Mouse (Mus musculus) right cerebral cortex, postnatal 14 days (tissue): ENCODE measurements around the gene S100a6.
A peak's percentile ranks its signal among the peaks of the same experiment; 100 is the strongest.

Source experiments
- DNase-seq: peaks from one replicate; pipeline ENCODE4 v3.0.0; 2022

Gene S100a6

GRCm38 (mm10) chr3:90629298-90629697 lies 16.6 kb downstream of the S100a6 start:
- DNase-seq: no peak

GRCm38 (mm10) chr3:90631984-90632383 lies 19.3 kb downstream of the S100a6 start:
- DNase-seq: no peak

- DNase-seq: no peak
These were observed 26.0 kb downstream of the S100a6 start for GRCm38 (mm10) chr3:90638511-90639275.

- DNase-seq: no peak
These were observed 27.0 kb downstream of the S100a6 start for GRCm38 (mm10) chr3:90639511-90640154.

GRCm38 (mm10) chr3:90640981-90641380 lies 28.3 kb downstream of the S100a6 start:
- no peak for DNase-seq

GRCm38 (mm10) chr3:90644220-90644619 lies 31.5 kb downstream of the S100a6 start:
- DNase-seq: peak; percentile 58

GRCm38 (mm10) chr3:90647291-90647690 lies 34.6 kb downstream of the S100a6 start:
- no peak for DNase-seq

GRCm38 (mm10) chr3:90648981-90649380 lies 36.3 kb downstream of the S100a6 start:
- DNase-seq: no peak

- no peak for DNase-seq
These were observed 37.1 kb downstream of the S100a6 start for GRCm38 (mm10) chr3:90649832-90650231.

GRCm38 (mm10) chr3:90652878-90653508 lies 40.3 kb downstream of the S100a6 start:
- DNase-seq: peak; percentile 84

GRCm38 (mm10) chr3:90653717-90654116 lies 41.0 kb downstream of the S100a6 start, which contains the start of gene S100a7a:
TSS of gene S100a7a (plus strand) at chr3:90654017.
- DNase-seq: no peak

- no peak for DNase-seq
These were observed 44.7 kb downstream of the S100a6 start for GRCm38 (mm10) chr3:90657405-90657804.

- no peak for DNase-seq
These were observed 46.8 kb downstream of the S100a6 start for GRCm38 (mm10) chr3:90659364-90660044.

GRCm38 (mm10) chr3:90664219-90664618 lies 51.5 kb downstream of the S100a6 start:
- no peak for DNase-seq

- DNase-seq: no peak
These were observed 56.2 kb downstream of the S100a6 start, which contains the start of gene S100a8 for GRCm38 (mm10) chr3:90668846-90669245. TSS of gene S100a8 (plus strand) at chr3:90668978.
